Mouse (Mus musculus): ENCODE results near the gene Elovl4. TPM values are rescaled to one million over a fixed set of nuclear protein-coding genes. Genes with fewer than 3 reads are reported as not detected.

Elovl4 gene
- polyA plus RNA-seq (2012; rRNA removed) = 0.42 TPM in 1 of 2 replicates, not detected in the other

DNA sequence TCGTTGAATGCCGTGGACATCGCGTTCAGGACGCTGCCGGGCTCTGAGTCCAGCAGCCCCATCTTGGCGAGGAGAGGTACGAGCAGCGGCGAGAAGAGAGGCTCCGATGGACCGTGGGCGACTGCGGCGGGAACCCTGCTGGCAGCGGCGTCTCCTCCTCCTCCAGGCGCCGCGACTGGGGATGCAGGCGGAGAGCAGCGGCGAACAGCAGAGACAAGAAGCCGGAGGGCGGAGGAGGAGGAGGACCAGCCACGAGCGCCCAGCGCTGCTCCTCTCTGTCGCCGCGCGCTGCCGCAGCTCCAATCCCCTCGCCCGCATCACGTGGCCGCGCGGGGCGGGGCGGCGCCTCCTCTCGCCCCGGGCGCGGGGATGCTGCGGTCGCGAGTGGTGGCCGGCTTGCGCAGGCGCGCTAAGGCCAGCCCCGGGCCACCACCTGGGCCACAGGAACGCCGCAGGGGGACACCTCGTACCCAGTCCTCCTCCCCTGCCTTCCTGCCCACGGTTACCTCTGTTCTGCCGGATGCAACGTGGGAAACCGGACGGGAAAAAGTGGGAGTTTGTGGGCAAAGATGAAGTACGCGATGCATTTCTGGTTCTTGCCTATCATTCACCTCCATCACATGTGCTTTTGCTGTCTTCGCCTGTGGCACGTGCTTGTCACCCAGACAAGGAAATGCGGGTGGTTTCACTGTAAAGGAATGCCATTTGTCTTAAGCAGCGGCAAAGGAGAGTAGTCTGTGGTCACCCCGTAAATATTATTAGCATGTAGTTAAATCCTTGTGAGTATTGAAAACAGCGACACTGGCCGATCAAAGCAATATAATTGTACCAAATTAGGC lies at the start of gene Elovl4:
Gene Elovl4, minus strand, starts transcription at position 301 of the 839 bp plus-strand sequence.
- H3K27me3 ChIP-seq (ENCODE audit: control insufficient read depth, insufficient read depth, low read length) = no peaks in the 10 kb centered on the region
- peak within 1 kb of the TSS; percentile 83 for H3K4me3 ChIP-seq (ENCODE audit: control insufficient read depth, low read depth, low read length)
- H3K27ac ChIP-seq (ENCODE audit: control insufficient read depth, insufficient read depth, low read depth, low read length) = no peak within 1 kb of the TSS
- H3K36me3 ChIP-seq (ENCODE audit: control insufficient read depth, insufficient read depth, low read length) = no peaks in the 10 kb centered on the region
- TF ChIP-seq CTCF (IDR thresholded peaks at IDR 0.05; ENCODE audit: control insufficient read depth, insufficient read depth, insufficient replicate concordance, low read depth, low read length) = no peak
- TF ChIP-seq POLR2A (IDR thresholded peaks at IDR 0.05; ENCODE audit: control insufficient read depth, low read depth, low read length) = no peak
- peaks cover 12% of the 10 kb centered on the region for H3K4me1 ChIP-seq (ENCODE audit: control insufficient read depth, insufficient read depth, low read length)

DNA sequence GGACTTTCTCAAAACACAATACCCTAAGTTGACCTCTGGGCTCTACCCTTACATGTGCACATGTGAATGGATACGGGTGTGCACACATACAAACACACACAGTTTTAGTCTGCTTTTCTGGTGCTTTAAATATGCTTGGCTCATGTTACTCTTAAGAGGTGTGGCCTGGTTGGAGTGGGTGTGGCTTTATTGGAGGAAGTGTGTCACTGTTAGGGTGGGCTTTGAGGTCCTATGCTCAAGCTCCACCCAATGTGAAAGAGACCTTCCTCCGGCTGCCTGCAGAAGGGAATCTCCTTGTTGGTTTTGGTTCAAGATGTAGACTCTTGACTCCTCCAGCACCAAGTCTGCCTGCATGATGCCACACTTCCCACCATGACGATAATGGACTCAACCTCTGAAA lies 46.4 kb upstream of the Elovl4 start:
- TF ChIP-seq CTCF (IDR thresholded peaks at IDR 0.05; ENCODE audit: control insufficient read depth, insufficient read depth, insufficient replicate concordance, low read depth, low read length) (no peak), POLR2A (IDR thresholded peaks at IDR 0.05; ENCODE audit: control insufficient read depth, low read depth, low read length) (no peak)
- no peak overlapping the region for H3K4me3 ChIP-seq (ENCODE audit: control insufficient read depth, low read depth, low read length)
- no peaks in the 10 kb centered on the region for H3K4me1 ChIP-seq (ENCODE audit: control insufficient read depth, insufficient read depth, low read length)
- H3K27me3 ChIP-seq (ENCODE audit: control insufficient read depth, insufficient read depth, low read length) = no peaks in the 10 kb centered on the region
- no peaks in the 10 kb centered on the region; the same call in none of the 2 replicates for H3K36me3 ChIP-seq (ENCODE audit: control insufficient read depth, insufficient read depth, low read length)
- no peak overlapping the region for H3K27ac ChIP-seq (ENCODE audit: control insufficient read depth, insufficient read depth, low read depth, low read length)

DNA sequence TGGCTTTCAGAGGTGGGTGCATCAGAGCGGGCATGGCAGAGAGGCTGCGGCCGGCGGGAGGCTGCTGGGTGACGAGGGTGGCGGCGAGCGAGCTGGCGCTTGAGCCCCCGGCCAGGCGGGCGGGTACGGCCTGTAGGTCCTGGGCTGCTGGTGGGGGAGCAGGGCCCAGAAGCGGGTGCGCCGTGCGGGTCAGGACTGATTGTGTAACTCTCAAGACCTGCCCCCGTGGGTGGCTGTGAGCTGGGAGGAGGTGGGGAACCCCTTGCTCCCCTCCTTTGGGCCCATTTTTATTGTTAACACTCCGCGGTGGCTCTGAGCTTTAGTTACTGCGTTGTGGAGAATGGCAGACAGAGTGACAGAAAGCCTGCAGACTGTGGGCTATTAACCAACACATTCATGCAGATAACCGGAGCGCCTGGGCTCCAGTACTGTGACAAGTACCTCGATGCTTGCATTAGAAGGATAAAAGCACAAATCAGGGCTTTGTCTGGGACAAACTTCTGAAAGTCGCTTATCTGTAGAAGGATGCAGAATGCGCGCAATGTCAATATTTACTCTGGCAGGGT lies 28.8 kb upstream of the Elovl4 start:
- Histone ChIP-seq H3K4me1 (ENCODE audit: control insufficient read depth, insufficient read depth, low read length) (no peaks in the 10 kb centered on the region; the same call in 1 of the 2 replicates), H3K27ac (ENCODE audit: control insufficient read depth, insufficient read depth, low read depth, low read length) (peak overlapping the region; percentile 71), H3K27me3 (ENCODE audit: control insufficient read depth, insufficient read depth, low read length) (no peaks in the 10 kb centered on the region), H3K4me3 (ENCODE audit: control insufficient read depth, low read depth, low read length) (peak overlapping the region; percentile 96), H3K36me3 (ENCODE audit: control insufficient read depth, insufficient read depth, low read length) (no peaks in the 10 kb centered on the region; the same call in 1 of the 2 replicates)
- TF ChIP-seq POLR2A (IDR thresholded peaks at IDR 0.05; ENCODE audit: control insufficient read depth, low read depth, low read length) (no peak), CTCF (IDR thresholded peaks at IDR 0.05; ENCODE audit: control insufficient read depth, insufficient read depth, insufficient replicate concordance, low read depth, low read length) (no peak)

DNA sequence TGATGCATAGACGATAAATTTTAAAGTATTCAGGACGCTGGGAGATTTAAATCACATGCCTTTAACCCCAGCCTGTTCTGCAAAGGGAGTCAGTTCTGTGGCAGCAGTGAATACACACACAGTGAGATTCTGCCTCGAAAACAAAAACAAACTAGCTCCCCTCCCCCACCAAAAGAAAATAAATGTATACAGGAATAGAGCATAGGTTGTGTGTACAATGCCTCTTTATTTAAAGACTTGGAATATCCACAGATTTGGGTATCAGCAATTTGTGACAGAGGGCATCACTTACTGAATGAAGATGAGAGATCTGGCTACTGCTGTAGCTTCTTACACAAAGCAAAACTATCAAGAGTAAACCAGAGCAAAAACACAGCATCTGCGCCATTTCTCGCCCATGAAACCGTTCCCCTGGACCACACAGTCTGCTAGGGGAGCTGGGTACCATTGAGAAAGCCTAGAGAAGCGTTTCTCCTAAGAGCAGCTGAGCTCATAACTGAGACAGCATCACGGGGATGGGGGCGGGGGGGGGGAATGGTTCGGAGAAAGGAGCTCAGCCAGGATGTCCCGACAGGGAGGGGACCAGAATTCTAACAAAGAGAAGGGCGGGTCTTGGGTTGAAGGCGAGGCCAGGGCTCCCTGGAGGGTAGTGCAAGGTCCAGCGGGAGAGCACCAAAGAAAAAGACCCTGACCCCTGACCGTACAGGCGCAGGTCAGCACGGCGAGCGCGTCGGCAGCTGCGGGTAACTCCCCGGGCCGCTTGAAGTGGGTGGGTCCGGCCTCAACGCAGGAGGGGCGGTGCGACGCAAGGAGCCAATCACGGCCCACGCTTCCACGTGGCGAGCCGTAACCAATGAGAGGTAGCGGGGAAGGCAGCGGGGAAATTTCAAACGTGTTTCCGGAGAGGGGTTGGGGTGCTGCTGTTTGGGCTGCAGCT lies 28.0 kb upstream of the Elovl4 start, which contains the start of gene Ttk:
Gene Ttk, plus strand, starts transcription at position 879 of the 937 bp plus-strand sequence.
- no peak for TF ChIP-seq CTCF (IDR thresholded peaks at IDR 0.05; ENCODE audit: control insufficient read depth, insufficient read depth, insufficient replicate concordance, low read depth, low read length)
- peak; percentile 88 for TF ChIP-seq POLR2A (IDR thresholded peaks at IDR 0.05; ENCODE audit: control insufficient read depth, low read depth, low read length)
- H3K4me3 ChIP-seq (ENCODE audit: control insufficient read depth, low read depth, low read length) = peak within 1 kb of the TSS; percentile 96
- H3K27me3 ChIP-seq (ENCODE audit: control insufficient read depth, insufficient read depth, low read length) = no peaks in the 10 kb centered on the region
- H3K4me1 ChIP-seq (ENCODE audit: control insufficient read depth, insufficient read depth, low read length) = no peaks in the 10 kb centered on the region; the same call in 1 of the 2 replicates
- peak within 1 kb of the TSS; percentile 82 for H3K27ac ChIP-seq (ENCODE audit: control insufficient read depth, insufficient read depth, low read depth, low read length)
- H3K36me3 ChIP-seq (ENCODE audit: control insufficient read depth, insufficient read depth, low read length) = no peaks in the 10 kb centered on the region; the same call in 1 of the 2 replicates

DNA sequence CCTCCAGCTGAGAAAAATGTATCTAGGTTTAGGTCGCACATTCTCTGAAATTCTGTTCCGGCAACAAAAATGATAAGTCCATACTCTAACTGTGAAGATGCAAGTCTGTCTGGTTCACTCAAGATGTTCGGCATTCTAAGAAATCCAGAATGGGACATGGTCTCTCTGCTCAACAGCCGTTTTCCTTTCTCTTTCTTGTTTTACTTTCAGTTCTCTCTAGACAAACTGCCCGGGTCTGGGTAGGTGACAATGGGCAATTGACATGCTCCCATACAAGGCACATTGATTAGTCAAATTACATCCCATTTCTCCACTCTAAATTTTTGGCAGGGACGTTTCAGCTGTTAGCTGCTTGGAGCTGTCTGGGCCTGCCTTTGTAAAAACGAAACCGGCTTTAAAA lies 25.1 kb upstream of the Elovl4 start:
- Histone ChIP-seq H3K36me3 (ENCODE audit: control insufficient read depth, insufficient read depth, low read length) (no peaks in the 10 kb centered on the region), H3K27me3 (ENCODE audit: control insufficient read depth, insufficient read depth, low read length) (no peaks in the 10 kb centered on the region), H3K27ac (ENCODE audit: control insufficient read depth, insufficient read depth, low read depth, low read length) (no peak overlapping the region), H3K4me3 (ENCODE audit: control insufficient read depth, low read depth, low read length) (no peak overlapping the region), H3K4me1 (ENCODE audit: control insufficient read depth, insufficient read depth, low read length) (no peaks in the 10 kb centered on the region; the same call in 1 of the 2 replicates)
- TF ChIP-seq POLR2A (IDR thresholded peaks at IDR 0.05; ENCODE audit: control insufficient read depth, low read depth, low read length) (no peak), CTCF (IDR thresholded peaks at IDR 0.05; ENCODE audit: control insufficient read depth, insufficient read depth, insufficient replicate concordance, low read depth, low read length) (no peak)

DNA sequence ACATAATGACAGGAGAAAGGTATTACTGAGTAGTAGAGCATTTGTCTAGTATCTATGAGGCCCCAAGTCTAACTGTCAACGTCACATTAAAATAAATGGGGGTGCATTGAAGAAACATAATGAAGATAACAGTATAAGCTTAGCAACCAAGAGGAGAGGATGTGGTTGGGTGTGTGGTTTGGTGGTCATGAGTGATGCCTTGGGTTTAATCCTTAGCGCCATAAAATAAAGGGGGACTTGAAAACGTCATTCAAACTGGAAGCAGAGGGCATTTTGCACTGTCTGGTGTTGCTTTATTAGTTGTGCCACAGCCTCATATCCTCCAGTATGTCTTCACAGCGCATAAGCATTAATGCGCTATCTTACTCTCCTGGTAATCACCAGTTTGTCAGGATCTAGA lies 23.8 kb upstream of the Elovl4 start:
- Histone ChIP-seq H3K27me3 (ENCODE audit: control insufficient read depth, insufficient read depth, low read length) (no peaks in the 10 kb centered on the region), H3K4me1 (ENCODE audit: control insufficient read depth, insufficient read depth, low read length) (no peaks in the 10 kb centered on the region; the same call in 1 of the 2 replicates)
- no peak for TF ChIP-seq CTCF (IDR thresholded peaks at IDR 0.05; ENCODE audit: control insufficient read depth, insufficient read depth, insufficient replicate concordance, low read depth, low read length)
- no peak for TF ChIP-seq POLR2A (IDR thresholded peaks at IDR 0.05; ENCODE audit: control insufficient read depth, low read depth, low read length)

More for the DNA sequence above, 23.8 kb upstream of the Elovl4 start:
- Histone ChIP-seq H3K36me3 (ENCODE audit: control insufficient read depth, insufficient read depth, low read length) (no peaks in the 10 kb centered on the region), H3K27ac (ENCODE audit: control insufficient read depth, insufficient read depth, low read depth, low read length) (no peak overlapping the region), H3K4me3 (ENCODE audit: control insufficient read depth, low read depth, low read length) (no peak overlapping the region)
